Mouse (Mus musculus): ENCODE measurements around the gene Lmod3. TPM values are rescaled to one million over a fixed set of nuclear protein-coding genes. Genes with fewer than 3 reads are reported as not detected.

Gene Lmod3
- 10 to 100 TPM; 77.8 to 95.8 (median 86.4) TPM for total RNA-seq (2022)

GRCm38 (mm10) chr6:97252711-97253221 lies at the start of gene Lmod3:
Gene Lmod3, minus strand, starts transcription at chr6:97252759.
- peak; percentile 36 to 40 for DNase-seq (ENCODE audit: low spot score in 2 of 2)

DNA sequence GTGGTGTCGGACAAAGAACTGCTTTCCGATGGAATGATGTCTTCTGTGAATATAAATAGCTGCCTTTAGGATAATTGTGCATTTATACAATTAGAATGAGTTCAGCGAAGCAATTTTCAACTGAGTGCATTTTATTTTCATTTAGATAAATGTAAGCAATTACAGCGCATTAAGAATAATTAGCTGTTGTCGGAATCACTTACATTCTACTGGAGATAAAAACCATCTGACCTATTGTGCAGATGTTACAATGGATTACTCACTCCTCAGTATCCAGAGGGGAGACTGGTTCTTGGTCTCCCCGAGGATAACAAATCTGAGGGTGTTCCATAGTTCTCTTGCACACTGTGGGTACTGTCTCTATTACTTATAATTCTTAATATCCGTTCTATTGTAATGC lies 49.7 kb upstream of the Lmod3 start:
- DNase-seq (ENCODE audit: low spot score in 2 of 2), result no peak

GRCm38 (mm10) chr6:97300659-97301058 lies 48.1 kb upstream of the Lmod3 start:
- DNase-seq (ENCODE audit: low spot score in 2 of 2), result no peak

DNA sequence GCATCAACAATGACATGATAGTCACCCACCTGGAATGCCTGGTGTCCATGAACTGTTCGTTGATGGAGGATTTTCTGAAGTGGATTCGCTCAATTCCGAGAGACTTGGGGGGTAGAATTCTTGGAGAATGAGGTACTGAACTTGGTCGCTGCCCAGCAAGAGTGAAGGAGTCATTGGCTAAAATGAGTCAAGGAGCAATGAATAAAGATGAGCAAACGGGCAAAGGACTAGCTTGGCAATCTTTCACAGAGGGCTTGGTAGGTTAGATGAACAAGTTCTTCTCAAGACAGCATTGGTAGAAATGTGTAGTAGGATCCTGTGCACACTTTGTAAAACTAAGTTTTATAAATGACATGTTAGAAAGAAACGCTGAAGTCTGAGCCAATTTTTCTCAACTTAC lies 47.6 kb upstream of the Lmod3 start:
- DNase-seq (ENCODE audit: low spot score in 2 of 2), result no peak

- no peak for DNase-seq (ENCODE audit: low spot score in 2 of 2)
Measured at GRCm38 (mm10) chr6:97297151-97297550, 44.6 kb upstream of the Lmod3 start.

DNA sequence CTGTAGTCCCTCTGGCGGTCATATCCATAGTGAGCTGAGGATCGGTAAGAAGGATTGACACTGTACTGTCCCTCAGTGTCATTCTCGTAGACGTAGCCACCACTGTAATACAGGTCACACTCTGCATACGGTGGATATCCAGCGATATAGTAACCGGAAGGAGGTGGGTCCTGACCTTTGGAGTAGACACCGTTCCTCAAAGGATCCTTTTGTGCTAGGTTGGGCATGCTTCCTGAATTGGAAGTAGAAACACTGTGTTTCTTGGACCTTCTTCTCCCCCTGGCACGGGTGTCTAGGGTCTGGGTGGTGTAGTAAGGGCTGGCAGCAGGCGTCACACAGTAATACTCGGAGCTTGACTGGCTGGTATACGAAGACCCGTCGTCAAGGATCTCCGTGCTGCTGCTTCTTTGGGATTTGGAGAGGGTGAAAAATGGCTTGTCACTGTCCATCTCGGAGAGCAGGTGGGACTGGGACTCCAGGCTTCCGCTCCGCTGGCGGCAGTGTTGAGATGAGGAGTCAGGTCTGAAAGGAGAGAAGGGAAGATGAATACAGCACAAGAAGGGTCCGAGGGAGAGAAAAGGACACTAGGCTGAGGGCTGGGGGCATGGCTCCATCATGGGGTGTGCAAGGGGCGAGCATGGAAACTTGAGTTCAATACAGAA lies 43.4 kb upstream of the Lmod3 start:
- no peak for DNase-seq (ENCODE audit: low spot score in 2 of 2)

DNA sequence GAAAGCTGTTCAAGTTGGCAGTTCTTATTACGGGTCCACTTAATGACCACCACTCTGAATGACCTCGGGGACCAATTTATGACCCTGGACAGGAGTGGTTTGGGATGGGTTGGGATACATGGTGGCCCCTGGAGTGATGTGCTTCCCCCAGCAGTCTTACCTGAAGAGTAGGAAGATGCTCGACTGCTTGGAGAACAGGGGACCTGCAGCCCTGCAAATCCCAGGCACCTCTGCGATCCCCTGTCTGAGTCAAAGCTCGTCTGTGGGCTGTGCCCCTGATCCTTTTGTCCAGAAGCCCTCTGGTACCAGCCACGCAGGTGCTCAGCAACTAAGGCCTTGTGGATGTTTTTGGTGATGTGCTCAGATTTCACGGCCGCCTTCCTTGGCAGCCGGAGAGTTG lies 42.9 kb upstream of the Lmod3 start:
- no peak for DNase-seq (ENCODE audit: low spot score in 2 of 2)

DNA sequence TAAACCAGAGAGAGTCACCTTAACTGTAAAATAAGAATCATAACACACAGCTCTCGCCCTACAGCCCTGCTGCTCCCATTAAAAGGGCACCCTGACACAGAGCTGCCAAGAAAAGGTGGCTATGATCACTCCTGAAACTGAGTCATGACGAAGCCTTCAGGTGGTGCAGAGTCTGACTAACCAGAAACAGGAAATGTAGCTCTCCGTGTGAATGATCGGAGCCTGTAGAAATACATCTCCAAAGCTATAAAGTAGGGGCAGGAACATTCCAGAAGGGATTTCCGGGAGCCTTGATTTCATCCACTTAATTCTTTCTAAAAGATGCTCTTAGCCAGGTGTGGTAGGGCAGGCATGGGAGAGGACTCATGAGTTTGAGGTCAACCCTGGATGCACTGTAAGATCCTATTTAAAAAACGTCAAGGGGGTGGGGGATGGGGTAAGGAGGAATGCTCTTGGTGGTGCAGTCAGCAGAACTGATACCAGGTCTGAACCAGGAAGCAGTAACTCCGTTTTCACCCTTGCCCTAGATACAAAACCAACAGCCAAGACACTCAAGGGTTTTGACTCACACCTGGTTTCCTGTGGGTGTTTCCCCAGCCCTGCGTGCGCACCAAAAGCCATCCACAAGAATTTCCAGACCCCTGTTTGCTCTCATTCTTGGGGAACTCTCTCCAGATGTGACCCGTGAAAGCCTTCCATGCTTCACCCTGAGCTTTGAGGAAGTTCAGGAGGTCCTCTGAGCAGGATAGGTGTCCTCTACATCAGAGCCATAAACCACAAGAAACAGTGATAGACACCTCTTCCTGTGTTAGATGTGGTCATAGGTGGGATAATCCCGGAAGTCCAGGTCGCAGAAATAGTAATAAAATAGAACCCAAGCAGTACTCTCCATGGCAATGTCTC lies 41.4 kb upstream of the Lmod3 start:
- no peak for DNase-seq (ENCODE audit: low spot score in 2 of 2)

- no peak for DNase-seq (ENCODE audit: low spot score in 2 of 2)
Measured at GRCm38 (mm10) chr6:97292894-97293293, 40.3 kb upstream of the Lmod3 start.

DNA sequence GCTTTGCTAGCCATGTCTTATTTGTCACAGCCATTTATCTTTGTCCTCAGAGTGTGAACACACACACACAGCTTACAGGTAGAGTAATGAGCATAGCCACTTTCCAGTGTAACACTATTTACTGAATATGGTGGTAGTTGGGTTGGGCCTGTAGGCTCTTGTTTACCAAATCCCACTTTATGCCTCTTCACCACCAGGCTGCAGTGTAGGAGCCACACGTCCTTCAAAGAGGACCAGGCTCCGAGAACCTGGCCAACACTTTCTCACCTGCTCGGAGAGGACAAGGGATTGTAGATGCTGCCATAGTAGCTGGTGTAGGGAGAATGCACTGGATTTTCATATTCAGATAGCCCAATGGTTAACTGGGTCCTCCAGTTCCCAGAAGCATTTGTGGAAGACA lies 39.5 kb upstream of the Lmod3 start:
- DNase-seq (ENCODE audit: low spot score in 2 of 2), result no peak

DNA sequence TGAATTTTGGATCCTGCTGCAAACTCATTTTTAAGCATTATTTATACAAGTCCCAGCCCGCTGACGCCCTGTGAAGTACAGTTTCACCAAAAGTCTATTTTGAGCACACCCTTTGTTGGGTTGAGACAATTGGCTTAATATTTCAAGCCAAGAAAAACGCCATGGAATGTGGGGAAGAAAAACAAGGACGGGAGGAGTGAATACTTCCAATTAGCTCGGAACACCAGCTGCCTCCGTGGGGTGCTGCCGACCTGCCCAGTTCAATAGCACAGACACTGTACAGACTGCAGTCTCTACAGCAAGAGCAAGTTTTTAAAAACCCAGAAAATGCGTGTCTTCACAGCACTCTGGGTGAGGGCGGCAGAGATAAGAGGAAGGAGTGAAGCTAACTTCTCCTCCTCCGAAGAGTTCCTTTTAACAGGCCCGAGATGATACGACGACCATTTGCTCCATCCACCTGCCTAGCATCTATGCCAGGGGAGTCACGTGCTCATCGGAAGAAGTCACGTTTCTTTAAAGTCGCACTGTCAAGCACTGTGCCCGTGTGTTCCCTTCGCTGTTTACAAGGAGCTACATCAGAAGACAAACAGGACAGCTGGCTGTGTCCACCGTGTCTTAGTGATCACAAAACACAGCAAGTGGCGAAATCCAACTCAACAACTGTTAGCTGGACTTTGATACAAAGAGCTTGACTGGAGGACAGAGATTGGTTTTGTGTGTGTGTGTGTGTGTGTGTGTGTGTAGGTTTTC lies 38.8 kb upstream of the Lmod3 start:
- no peak for DNase-seq (ENCODE audit: low spot score in 2 of 2)

GRCm38 (mm10) chr6:97290687-97291086 lies 38.1 kb upstream of the Lmod3 start:
- no peak for DNase-seq (ENCODE audit: low spot score in 2 of 2)

GRCm38 (mm10) chr6:97289838-97290237 lies 37.3 kb upstream of the Lmod3 start:
- DNase-seq (ENCODE audit: low spot score in 2 of 2), result no peak

- DNase-seq (ENCODE audit: low spot score in 2 of 2), result no peak
Measured at GRCm38 (mm10) chr6:97289316-97289820, 36.8 kb upstream of the Lmod3 start.

GRCm38 (mm10) chr6:97288047-97288855 lies 35.7 kb upstream of the Lmod3 start:
- DNase-seq (ENCODE audit: low spot score in 2 of 2), result no peak

- DNase-seq (ENCODE audit: low spot score in 2 of 2), result no peak
Measured at GRCm38 (mm10) chr6:97286332-97286731, 33.8 kb upstream of the Lmod3 start.

GRCm38 (mm10) chr6:97283676-97284075 lies 31.1 kb upstream of the Lmod3 start:
- no peak for DNase-seq (ENCODE audit: low spot score in 2 of 2)

GRCm38 (mm10) chr6:97278878-97279277 lies 26.3 kb upstream of the Lmod3 start:
- DNase-seq (ENCODE audit: low spot score in 2 of 2), result no peak

DNA sequence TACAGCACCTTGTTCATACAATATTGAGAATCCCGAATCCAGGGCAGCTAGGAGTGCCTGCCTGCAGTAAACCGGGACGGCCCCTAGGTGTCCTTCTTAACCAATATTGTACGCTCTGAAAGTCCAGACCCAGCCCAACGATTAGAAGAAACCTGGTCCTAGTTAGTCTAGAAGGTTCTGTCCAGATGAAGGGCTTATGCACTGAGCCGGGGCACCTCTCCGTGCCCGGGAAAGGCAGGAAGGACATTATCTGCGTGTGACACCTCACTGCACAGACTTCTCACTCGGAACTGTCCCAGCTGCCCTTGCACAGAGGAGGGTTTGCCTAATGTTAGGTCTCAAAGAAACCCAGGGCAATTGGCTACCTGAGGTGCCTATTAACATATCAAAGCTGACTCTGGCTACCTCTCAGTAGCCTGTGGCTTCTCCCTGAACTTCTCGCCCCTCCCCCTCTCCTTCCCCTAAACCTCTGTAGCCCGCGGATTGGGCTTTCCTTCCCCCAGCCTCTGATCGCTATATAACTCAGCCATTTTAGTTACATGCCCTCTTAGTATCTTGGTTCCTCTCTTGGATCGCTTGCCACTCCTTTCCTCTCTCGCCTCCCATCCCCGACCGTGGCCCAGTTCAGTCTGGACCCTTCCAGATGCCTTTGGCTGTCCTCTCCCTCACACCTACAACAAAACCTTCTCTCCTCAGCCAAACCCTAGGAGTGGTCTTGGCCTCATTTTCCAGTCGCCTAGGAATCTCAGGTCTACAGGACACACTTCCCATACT lies 25.6 kb upstream of the Lmod3 start:
- DNase-seq (ENCODE audit: low spot score in 2 of 2), result peak; percentile 66 to 71

Data from gastrocnemius, adult 8-10 months (tissue).